Mouse (Mus musculus): ENCODE data around the gene Tlr4. TPM values are rescaled to one million over a fixed set of nuclear protein-coding genes. Genes with fewer than 3 reads are reported as not detected.

The Tlr4 gene
- polyA plus RNA-seq (2016; fragmentation: Nextera tagmentation; extraction: Ambion mirVana): 0.68 and 1.1 TPM in 2 replicates

GRCm38 (mm10) chr4:66827463-66828162 lies at the start of gene Tlr4:
Tlr4 (plus strand) TSS chr4:66827584.
- Histone ChIP-seq H3K4me1 (no peaks in the 10 kb centered on the region), H3K9ac (no peak within 1 kb of the TSS), H3K27ac (no peak within 1 kb of the TSS), H3K4me3 (no peak within 1 kb of the TSS), H3K4me2 (replicated peaks) (no peak within 1 kb of the TSS), H3K9me3 (no peaks in the 10 kb centered on the region), H3K36me3 (no peaks in the 10 kb centered on the region), H3K27me3 (replicated peaks) (no peaks in the 10 kb centered on the region)
- no peak for ATAC-seq (ENCODE audit: low FRiP score, low read depth)
- 75% methylated on average over 11 of the region's 11 CpGs for WGBS

GRCm38 (mm10) chr4:66794283-66794682 lies 33.1 kb upstream of the Tlr4 start:
- H3K9me3 ChIP-seq: no peaks in the 10 kb centered on the region
- H3K27ac ChIP-seq: no peak overlapping the region
- no peaks in the 10 kb centered on the region for H3K27me3 ChIP-seq (replicated peaks)
- no peak overlapping the region for H3K4me3 ChIP-seq
- ATAC-seq (ENCODE audit: low FRiP score, low read depth): no peak
- H3K9ac ChIP-seq: no peak overlapping the region
- H3K36me3 ChIP-seq: no peaks in the 10 kb centered on the region
- H3K4me2 ChIP-seq (replicated peaks): no peak overlapping the region
- H3K4me1 ChIP-seq: no peaks in the 10 kb centered on the region
- WGBS: 95% methylated on average over 2 of the region's 2 CpGs

GRCm38 (mm10) chr4:66796683-66797082 lies 30.7 kb upstream of the Tlr4 start:
- H3K4me3 ChIP-seq: no peak overlapping the region
- no peaks in the 10 kb centered on the region for H3K4me1 ChIP-seq
- no peaks in the 10 kb centered on the region for H3K9me3 ChIP-seq
- ATAC-seq (ENCODE audit: low FRiP score, low read depth): no peak
- H3K9ac ChIP-seq: no peak overlapping the region
- no peaks in the 10 kb centered on the region for H3K27me3 ChIP-seq (replicated peaks)
- WGBS: 98% methylated on average over 2 of the region's 2 CpGs
- H3K27ac ChIP-seq: no peak overlapping the region
- H3K4me2 ChIP-seq (replicated peaks): no peak overlapping the region
- no peaks in the 10 kb centered on the region for H3K36me3 ChIP-seq

- Histone ChIP-seq H3K27ac (no peak overlapping the region), H3K27me3 (replicated peaks) (no peaks in the 10 kb centered on the region), H3K4me2 (replicated peaks) (no peak overlapping the region), H3K9me3 (no peaks in the 10 kb centered on the region), H3K36me3 (no peaks in the 10 kb centered on the region), H3K4me1 (no peaks in the 10 kb centered on the region), H3K9ac (no peak overlapping the region), H3K4me3 (no peak overlapping the region)
- no peak for ATAC-seq (ENCODE audit: low FRiP score, low read depth)
- WGBS: 36% methylated on average over 4 of the region's 4 CpGs
Observed at GRCm38 (mm10) chr4:66804552-66805301, 22.7 kb upstream of the Tlr4 start.

- H3K4me1 ChIP-seq: no peaks in the 10 kb centered on the region
- no peak for ATAC-seq (ENCODE audit: low FRiP score, low read depth)
- H3K4me3 ChIP-seq: no peak overlapping the region
- H3K27ac ChIP-seq: no peak overlapping the region
- no peaks in the 10 kb centered on the region for H3K36me3 ChIP-seq
- H3K9ac ChIP-seq: no peak overlapping the region
- H3K4me2 ChIP-seq (replicated peaks): no peak overlapping the region
- no peaks in the 10 kb centered on the region for H3K9me3 ChIP-seq
- no peaks in the 10 kb centered on the region for H3K27me3 ChIP-seq (replicated peaks)
Observed at GRCm38 (mm10) chr4:66805747-66806146, 21.6 kb upstream of the Tlr4 start.

GRCm38 (mm10) chr4:66816364-66817026 lies 10.9 kb upstream of the Tlr4 start:
- no peak overlapping the region for H3K4me3 ChIP-seq
- 86% methylated on average over 3 of the region's 3 CpGs for WGBS
- H3K9me3 ChIP-seq: no peaks in the 10 kb centered on the region
- H3K4me2 ChIP-seq (replicated peaks): no peak overlapping the region
- no peak overlapping the region for H3K27ac ChIP-seq
- no peak for ATAC-seq (ENCODE audit: low FRiP score, low read depth)
- no peaks in the 10 kb centered on the region for H3K36me3 ChIP-seq
- no peak overlapping the region for H3K9ac ChIP-seq
- H3K4me1 ChIP-seq: no peaks in the 10 kb centered on the region
- H3K27me3 ChIP-seq (replicated peaks): no peaks in the 10 kb centered on the region

GRCm38 (mm10) chr4:66821171-66821570 lies 6.2 kb upstream of the Tlr4 start:
- Histone ChIP-seq H3K27me3 (replicated peaks) (no peaks in the 10 kb centered on the region), H3K4me2 (replicated peaks) (no peak overlapping the region), H3K27ac (no peak overlapping the region), H3K9ac (no peak overlapping the region), H3K9me3 (no peaks in the 10 kb centered on the region), H3K36me3 (no peaks in the 10 kb centered on the region), H3K4me3 (no peak overlapping the region), H3K4me1 (no peaks in the 10 kb centered on the region)
- ATAC-seq (ENCODE audit: low FRiP score, low read depth): no peak
- WGBS: 64% methylated on average over 2 of the region's 2 CpGs

GRCm38 (mm10) chr4:66821764-66822163 lies 5.6 kb upstream of the Tlr4 start:
- no peaks in the 10 kb centered on the region for H3K9me3 ChIP-seq
- no peaks in the 10 kb centered on the region for H3K27me3 ChIP-seq (replicated peaks)
- WGBS: 83% methylated on average over 3 of the region's 3 CpGs
- no peaks in the 10 kb centered on the region for H3K4me1 ChIP-seq
- H3K36me3 ChIP-seq: no peaks in the 10 kb centered on the region
- ATAC-seq (ENCODE audit: low FRiP score, low read depth): no peak
- H3K27ac ChIP-seq: no peak overlapping the region
- H3K4me2 ChIP-seq (replicated peaks): no peak overlapping the region
- no peak overlapping the region for H3K4me3 ChIP-seq
- no peak overlapping the region for H3K9ac ChIP-seq

- no peak overlapping the region for H3K4me3 ChIP-seq
- no peaks in the 10 kb centered on the region for H3K27me3 ChIP-seq (replicated peaks)
- no peak overlapping the region for H3K9ac ChIP-seq
- no peak overlapping the region for H3K27ac ChIP-seq
- H3K4me2 ChIP-seq (replicated peaks): no peak overlapping the region
- H3K9me3 ChIP-seq: no peaks in the 10 kb centered on the region
- WGBS: 71% methylated on average over 6 of the region's 6 CpGs
- ATAC-seq (ENCODE audit: low FRiP score, low read depth): no peak
- H3K36me3 ChIP-seq: no peaks in the 10 kb centered on the region
- no peaks in the 10 kb centered on the region for H3K4me1 ChIP-seq
Observed at GRCm38 (mm10) chr4:66828163-66828668, 832 bp downstream of the Tlr4 start.

- no peak overlapping the region for H3K9ac ChIP-seq
- H3K27me3 ChIP-seq (replicated peaks): no peaks in the 10 kb centered on the region
- H3K9me3 ChIP-seq: no peaks in the 10 kb centered on the region
- H3K27ac ChIP-seq: no peak overlapping the region
- H3K36me3 ChIP-seq: no peaks in the 10 kb centered on the region
- 57% methylated on average over 5 of the region's 5 CpGs for WGBS
- H3K4me2 ChIP-seq (replicated peaks): no peak overlapping the region
- H3K4me3 ChIP-seq: no peak overlapping the region
- no peak for ATAC-seq (ENCODE audit: low FRiP score, low read depth)
- no peaks in the 10 kb centered on the region for H3K4me1 ChIP-seq
Observed at GRCm38 (mm10) chr4:66828686-66829085, 1.3 kb downstream of the Tlr4 start.

GRCm38 (mm10) chr4:66838071-66838470 lies 10.7 kb downstream of the Tlr4 start:
- no peak overlapping the region for H3K4me2 ChIP-seq (replicated peaks)
- H3K4me1 ChIP-seq: no peaks in the 10 kb centered on the region
- H3K27me3 ChIP-seq (replicated peaks): no peaks in the 10 kb centered on the region
- H3K36me3 ChIP-seq: no peaks in the 10 kb centered on the region
- WGBS: 92% methylated on average over 2 of the region's 2 CpGs
- H3K27ac ChIP-seq: no peak overlapping the region
- no peak for ATAC-seq (ENCODE audit: low FRiP score, low read depth)
- no peak overlapping the region for H3K9ac ChIP-seq
- H3K4me3 ChIP-seq: no peak overlapping the region
- H3K9me3 ChIP-seq: no peaks in the 10 kb centered on the region

- Histone ChIP-seq H3K4me3 (no peak overlapping the region), H3K27ac (no peak overlapping the region), H3K9me3 (no peaks in the 10 kb centered on the region), H3K36me3 (no peaks in the 10 kb centered on the region), H3K9ac (no peak overlapping the region), H3K27me3 (replicated peaks) (no peaks in the 10 kb centered on the region), H3K4me1 (no peaks in the 10 kb centered on the region), H3K4me2 (replicated peaks) (no peak overlapping the region)
- 81% methylated on average over 1 of the region's 1 CpGs for WGBS
- no peak for ATAC-seq (ENCODE audit: low FRiP score, low read depth)
Observed at GRCm38 (mm10) chr4:66843255-66843654, 15.9 kb downstream of the Tlr4 start.
